Mouse (Mus musculus) heart, postnatal 0 days (tissue): ENCODE results near the gene Washc4.
A peak's percentile ranks its signal among the peaks of the same experiment; 100 is the strongest.

Source experiments
- CTCF ChIP-seq: IDR thresholded peaks from 2 replicates; pipeline ENCODE4 v1.5.1; 2016; ENCODE audit warnings: antibody characterized with exemption, control low read depth, low read depth
- EP300 ChIP-seq: IDR thresholded peaks from 2 replicates; pipeline ENCODE4 v1.6.1; 2016; ENCODE audit warnings: antibody characterized with exemption, low read depth

- no peak for TF ChIP-seq CTCF
- 0 out of 2 replicates have a peak, but pooled peaks have one; percentile 33 for TF ChIP-seq EP300
These were observed 93.7 kb downstream of the Washc4 start for GRCm38 (mm10) chr10:83637295-83637694.
